8 mouse cellular contexts compared by ENCODE assay signal in genomic region chr1:63445149-63445609, GRCm38 (mm10). TPM values are rescaled to one million over a fixed set of nuclear protein-coding genes. Genes with fewer than 3 reads are reported as not detected.
A peak's percentile ranks its signal among the peaks of the same experiment; 100 is the strongest.
DNase-seq lines count a peak whose midpoint lies in the region; ATAC-seq and TF ChIP-seq lines count a peak whose summit lies in the region.

No protein-coding gene starts in this region.

- TF ChIP-seq EP300 in heart, postnatal 0 days (IDR thresholded peaks at IDR 0.05; ENCODE audit: low read depth), result no peak

- H3K27ac ChIP-seq in heart, postnatal 0 days (ENCODE audit: low read depth), result no peak overlapping the region
- H3K27ac ChIP-seq in cortical plate, adult 2 months (ENCODE audit: insufficient read depth, low read length), result peak overlapping the region; percentile 41
- peak overlapping the region; percentile 79 for H3K27ac ChIP-seq in hindbrain, embryonic 16.5 days (ENCODE audit: low read depth, low read length)
- H3K27ac ChIP-seq in midbrain, embryonic 10.5 days (replicated peaks), result peak overlapping the region; percentile 89

- TF ChIP-seq CTCF in heart, postnatal 0 days (IDR thresholded peaks at IDR 0.05; ENCODE audit: low read depth), result no peak
- TF ChIP-seq CTCF in cortical plate, adult 2 months (IDR thresholded peaks at IDR 0.05; ENCODE audit: extremely low read depth, insufficient read depth, low read length), result no peak

- DNase-seq in heart, postnatal 0 days (ENCODE audit: low spot score), result no peak
- no peak for DNase-seq in heart, postnatal 36 days
- no peak for DNase-seq in midbrain, embryonic 10.5 days (ENCODE audit: low spot score)
- DNase-seq in adrenal gland, postnatal 10 days, result no peak
- no peak for DNase-seq in thymus, adult 18-20 months

- ATAC-seq in heart, postnatal 0 days (ENCODE audit: insufficient read depth, low read depth), result no peak
- ATAC-seq in hindbrain, embryonic 16.5 days, result peak; percentile 49
- ATAC-seq in erythroblast, adult 5-6 weeks (replicated peaks; ENCODE audit: low FRiP score, poor library complexity, severe bottlenecking), result no peak

- TF ChIP-seq POLR2A in cortical plate, adult 2 months (IDR thresholded peaks at IDR 0.05; ENCODE audit: extremely low read depth, insufficient read depth, low read length), result no peak

- intact Hi-C loops in heart, postnatal 36 days (cut with DNase I), result no loop called here

- no peaks in the 10 kb centered on the region for H3K36me3 ChIP-seq in heart, postnatal 0 days (replicated peaks; ENCODE audit: control insufficient read depth, insufficient read depth, low read length)
- no peaks in the 10 kb centered on the region for H3K36me3 ChIP-seq in hindbrain, embryonic 16.5 days (ENCODE audit: control insufficient read depth, insufficient read depth, low read length)
- H3K36me3 ChIP-seq in midbrain, embryonic 10.5 days, result no peaks in the 10 kb centered on the region

- 0 out of 2 replicates have a peak, but pooled peaks cover 3% of the 10 kb centered on the region for H3K4me1 ChIP-seq in heart, postnatal 0 days (ENCODE audit: control insufficient read depth, insufficient read depth)
- peaks cover 9% of the 10 kb centered on the region for H3K4me1 ChIP-seq in cortical plate, adult 2 months (ENCODE audit: control insufficient read depth, insufficient read depth, low read length)
- peaks cover 7% of the 10 kb centered on the region for H3K4me1 ChIP-seq in hindbrain, embryonic 16.5 days (ENCODE audit: control insufficient read depth, insufficient read depth, low read depth, low read length)
- H3K4me1 ChIP-seq in midbrain, embryonic 10.5 days, result peaks cover 24% of the 10 kb centered on the region

- peak overlapping the region; percentile 65 for H3K4me3 ChIP-seq in heart, postnatal 0 days (ENCODE audit: low read depth, low read length)
- H3K4me3 ChIP-seq in cortical plate, adult 2 months (ENCODE audit: insufficient read depth, low read length), result peak overlapping the region; percentile 64
- H3K4me3 ChIP-seq in hindbrain, embryonic 16.5 days (ENCODE audit: low read length), result peak overlapping the region; percentile 81
- peak overlapping the region; percentile 94 for H3K4me3 ChIP-seq in midbrain, embryonic 10.5 days

- WGBS in heart, postnatal 0 days, result 46% methylated on average over 10 of the region's 10 CpGs
- WGBS in hindbrain, embryonic 16.5 days, result 45% methylated on average over 10 of the region's 10 CpGs
- 57% methylated on average over 10 of the region's 10 CpGs for WGBS in midbrain, embryonic 10.5 days

- peak overlapping the region; percentile 98 for H3K4me2 ChIP-seq in heart, postnatal 0 days (ENCODE audit: low read depth, low read length)
- H3K4me2 ChIP-seq in hindbrain, embryonic 16.5 days (ENCODE audit: low read length), result peak overlapping the region; percentile 84

- H3K9ac ChIP-seq in heart, postnatal 0 days (replicated peaks; ENCODE audit: low read depth, low read length), result no peak overlapping the region
- H3K9ac ChIP-seq in hindbrain, embryonic 16.5 days (ENCODE audit: low read depth, low read length), result peak overlapping the region; percentile 92

- H3K9me3 ChIP-seq in heart, postnatal 0 days (replicated peaks; ENCODE audit: control insufficient read depth, low read length), result no peaks in the 10 kb centered on the region
- no peaks in the 10 kb centered on the region for H3K9me3 ChIP-seq in hindbrain, embryonic 16.5 days (ENCODE audit: control insufficient read depth, low read length)
- no peaks in the 10 kb centered on the region for H3K9me3 ChIP-seq in midbrain, embryonic 10.5 days (replicated peaks)

- peaks cover 24% of the 10 kb centered on the region for H3K27me3 ChIP-seq in heart, postnatal 0 days (ENCODE audit: control insufficient read depth, insufficient read depth, low read length)
- H3K27me3 ChIP-seq in hindbrain, embryonic 16.5 days (replicated peaks; ENCODE audit: control insufficient read depth, insufficient read depth, low read length), result no peaks in the 10 kb centered on the region
- peaks cover 34% of the 10 kb centered on the region for H3K27me3 ChIP-seq in midbrain, embryonic 10.5 days (ENCODE audit: low read depth, poor library complexity, severe bottlenecking)

RNA-seq across cellular contexts. Expression of gene Adam23, which starts 0.5 kb away (rescaled TPM):
- total RNA-seq in heart, postnatal 0 days (2014; rRNA removed; ENCODE audit: low replicate concordance), result 3.7 and 8.9 TPM in 2 replicates
- polyA plus RNA-seq in heart, postnatal 0 days (2015; fragmentation: Nextera tagmentation; extraction: Ambion mirVana), result 0.72 and 0.74 TPM in 2 replicates
- 1 to 10 TPM; 2.2 to 2.4 TPM for total RNA-seq in heart, postnatal 36 days (2021)
- 84.2 and 84.7 TPM in 2 replicates for polyA plus RNA-seq in cortical plate, adult 2 months (2012; rRNA removed)
- polyA plus RNA-seq in hindbrain, embryonic 16.5 days (2015; fragmentation: Nextera tagmentation; extraction: Ambion mirVana), result 11.7 and 12.2 TPM in 2 replicates
- 4.2 and 5.9 TPM in 2 replicates for polyA plus RNA-seq in midbrain, embryonic 10.5 days (2016; fragmentation: Nextera tagmentation; extraction: Ambion mirVana)
- not detected in 2 replicates for total RNA-seq in erythroblast, adult 5-6 weeks (2015; ENCODE audit: low replicate concordance)
- total RNA-seq in erythroblast, adult 5-6 weeks (2017; ENCODE audit: low replicate concordance), result not detected in 2 replicates
- total RNA-seq in adrenal gland, postnatal 10 days (2021), result 10 to 100 TPM; 15.0 to 18.1 TPM
